Mouse (Mus musculus) midbrain, embryonic 11.5 days (tissue): ENCODE data around the gene Zfp609. TPM values are rescaled to one million over a fixed set of nuclear protein-coding genes. Genes with fewer than 3 reads are reported as not detected.

Experiments used
- ATAC-seq: fragments of 200-750 bp; cut with Nextera tagmentation; 2 replicates; pipeline ENCODE4 v1.8.0; 2017; ENCODE audit warnings: moderate TSS enrichment, moderate library complexity; ENCODE audit not compliant: low FRiP score
- DNase-seq: peaks from one replicate; pipeline ENCODE4 v3.0.0; 2015; ENCODE audit warnings: low spot score; ENCODE audit errors: missing footprints
- H3K27ac ChIP-seq: fragments of 300-500 bp; sonication (generic); 2 replicates; pipeline ENCODE4 v1.5.1; 2014; ENCODE audit warnings: low read depth, low read length
- H3K27me3 ChIP-seq: fragments of 300-500 bp; sonication (generic); 2 replicates; pipeline ENCODE4 v1.6.1; 2014; ENCODE audit warnings: mild to moderate bottlenecking, low read length, moderate library complexity, mixed read lengths; ENCODE audit not compliant: control insufficient read depth, insufficient read depth
- H3K36me3 ChIP-seq: fragments of 300-500 bp; sonication (generic); 2 replicates; pipeline ENCODE4 v1.6.1; 2014; ENCODE audit warnings: mild to moderate bottlenecking, low read length, moderate library complexity, mixed read lengths; ENCODE audit not compliant: control insufficient read depth, insufficient read depth
- H3K4me1 ChIP-seq: fragments of 300-500 bp; sonication (generic); 2 replicates; pipeline ENCODE4 v1.6.1; 2014; ENCODE audit warnings: low read length; ENCODE audit not compliant: control insufficient read depth, insufficient read depth
- H3K4me2 ChIP-seq: fragments of 300-500 bp; sonication (generic); 2 replicates; pipeline ENCODE4 v1.6.1; 2014; ENCODE audit warnings: mild to moderate bottlenecking, moderate library complexity
- H3K4me3 ChIP-seq: fragments of 300-500 bp; sonication (generic); 2 replicates; pipeline ENCODE4 v1.5.1; 2014; ENCODE audit warnings: low read depth, low read length
- H3K9ac ChIP-seq: fragments of 300-500 bp; sonication (generic); 2 replicates; pipeline ENCODE4 v1.6.1; 2014; ENCODE audit warnings: low read length
- H3K9me3 ChIP-seq: fragments of 300-500 bp; sonication (generic); 2 replicates; pipeline ENCODE4 v1.6.1; 2016; ENCODE audit warnings: low read length; ENCODE audit not compliant: control insufficient read depth
- WGBS: fragments of 180-500 bp; shearing (Covaris S2); extraction: QIAGEN DNeasy Blood & Tissue Kit; methylation state at CpG from one replicate; pipeline ENCODE4 v1.1.7; 2014; 5-methylcytosine and 5-hydroxymethylcytosine counted together
- polyA plus RNA-seq: library from polyadenylated mRNA; unstranded; fragments of >200 nt; fragmentation: Nextera tagmentation; extraction: Ambion mirVana; gene quantifications from 2 replicates; pipeline ENCODE4 v1.2.1, GENCODE M21; 2014

Zfp609 gene
- polyA plus RNA-seq, 1 experiment from 2014 or later = 7.4 TPM

GRCm38 (mm10) chr9:65726431-65726830 is 100.9 kb downstream of the Zfp609 start:
- no peak for DNase-seq
- Histone ChIP-seq H3K4me3 (no peak overlapping the region), H3K36me3 (0 out of 2 replicates have a peak, but pooled peaks cover 3% of the 10 kb centered on the region), H3K9ac (no peak overlapping the region), H3K27ac (no peak overlapping the region), H3K4me1 (peaks cover 29% of the 10 kb centered on the region), H3K9me3 (no peaks in the 10 kb centered on the region), H3K27me3 (no peaks in the 10 kb centered on the region), H3K4me2 (no peak overlapping the region)
- WGBS = 87% methylated on average over 3 of the region's 3 CpGs
- ATAC-seq = no peak

GRCm38 (mm10) chr9:65725291-65725622 is 102.1 kb downstream of the Zfp609 start:
- Histone ChIP-seq H3K36me3 (no peaks in the 10 kb centered on the region), H3K27me3 (no peaks in the 10 kb centered on the region), H3K4me1 (peaks cover 29% of the 10 kb centered on the region), H3K4me3 (no peak overlapping the region), H3K9me3 (no peaks in the 10 kb centered on the region), H3K9ac (no peak overlapping the region), H3K27ac (peak overlapping the region; percentile 10; the same call in 1 of the 2 replicates), H3K4me2 (no peak overlapping the region)
- 52% methylated on average over 4 of the region's 4 CpGs for WGBS
- no peak for DNase-seq
- no peak for ATAC-seq

- Histone ChIP-seq H3K27ac (peak overlapping the region; percentile 22; the same call in 1 of the 2 replicates), H3K9ac (peak overlapping the region; percentile 1; the same call in 1 of the 2 replicates), H3K4me3 (no peak overlapping the region), H3K4me1 (peaks cover 29% of the 10 kb centered on the region), H3K36me3 (no peaks in the 10 kb centered on the region), H3K4me2 (no peak overlapping the region), H3K27me3 (no peaks in the 10 kb centered on the region), H3K9me3 (no peaks in the 10 kb centered on the region)
- no peak for ATAC-seq
- 23% methylated on average over 8 of the region's 8 CpGs for WGBS
- peak; percentile 89 for DNase-seq
Measured at GRCm38 (mm10) chr9:65724471-65725290, 102.7 kb downstream of the Zfp609 start.

- H3K4me1 ChIP-seq = peaks cover 28% of the 10 kb centered on the region
- 53% methylated on average over 10 of the region's 10 CpGs for WGBS
Measured at GRCm38 (mm10) chr9:65721161-65721566, 106.2 kb downstream of the Zfp609 start.

GRCm38 (mm10) chr9:65718195-65718594 is 109.2 kb downstream of the Zfp609 start:
- ATAC-seq (no peak), DNase-seq (no peak)
- H3K9me3 ChIP-seq = no peaks in the 10 kb centered on the region
- 0 out of 2 replicates have a peak, but pooled peaks cover 2% of the 10 kb centered on the region for H3K4me1 ChIP-seq
- no peaks in the 10 kb centered on the region for H3K36me3 ChIP-seq
- H3K4me2 ChIP-seq = no peak overlapping the region
- no peak overlapping the region for H3K27ac ChIP-seq
- H3K9ac ChIP-seq = no peak overlapping the region
- no peak overlapping the region for H3K4me3 ChIP-seq
- 92% methylated on average over 5 of the region's 5 CpGs for WGBS
- H3K27me3 ChIP-seq = no peaks in the 10 kb centered on the region

More at GRCm38 (mm10) chr9:65721161-65721566, 106.2 kb downstream of the Zfp609 start:
- no peak for ATAC-seq
- DNase-seq = no peak
- Histone ChIP-seq H3K9ac (no peak overlapping the region), H3K9me3 (no peaks in the 10 kb centered on the region), H3K27me3 (no peaks in the 10 kb centered on the region), H3K27ac (no peak overlapping the region), H3K4me3 (no peak overlapping the region), H3K36me3 (no peaks in the 10 kb centered on the region), H3K4me2 (no peak overlapping the region)

- H3K36me3 ChIP-seq = peaks cover 15% of the 10 kb centered on the region
- H3K27ac ChIP-seq = no peak overlapping the region
- no peaks in the 10 kb centered on the region for H3K4me1 ChIP-seq
- no peaks in the 10 kb centered on the region for H3K27me3 ChIP-seq
- WGBS = 93% methylated on average over 24 of the region's 24 CpGs
- no peak overlapping the region for H3K4me3 ChIP-seq
- H3K9ac ChIP-seq = no peak overlapping the region
- H3K9me3 ChIP-seq = no peaks in the 10 kb centered on the region
- ATAC-seq (no peak), DNase-seq (no peak)
- H3K4me2 ChIP-seq = no peak overlapping the region
Measured at GRCm38 (mm10) chr9:65703926-65704595, 123.3 kb downstream of the Zfp609 start.

- 91% methylated on average over 7 of the region's 7 CpGs for WGBS
- DNase-seq (no peak), ATAC-seq (no peak)
- Histone ChIP-seq H3K4me3 (no peak overlapping the region), H3K27ac (no peak overlapping the region), H3K4me1 (no peaks in the 10 kb centered on the region), H3K9ac (no peak overlapping the region), H3K36me3 (peaks cover 15% of the 10 kb centered on the region), H3K4me2 (no peak overlapping the region), H3K27me3 (no peaks in the 10 kb centered on the region), H3K9me3 (no peaks in the 10 kb centered on the region)
Measured at GRCm38 (mm10) chr9:65703241-65703640, 124.1 kb downstream of the Zfp609 start.

GRCm38 (mm10) chr9:65702286-65702685 is 125.1 kb downstream of the Zfp609 start:
- Histone ChIP-seq H3K4me2 (no peak overlapping the region), H3K36me3 (peaks cover 17% of the 10 kb centered on the region), H3K27me3 (no peaks in the 10 kb centered on the region), H3K9me3 (no peaks in the 10 kb centered on the region), H3K9ac (no peak overlapping the region), H3K27ac (no peak overlapping the region), H3K4me3 (no peak overlapping the region), H3K4me1 (no peaks in the 10 kb centered on the region)
- ATAC-seq = no peak
- WGBS = 92% methylated on average over 9 of the region's 9 CpGs
- DNase-seq = no peak

GRCm38 (mm10) chr9:65700504-65700903 is 126.9 kb downstream of the Zfp609 start:
- DNase-seq (no peak), ATAC-seq (no peak)
- Histone ChIP-seq H3K9ac (no peak overlapping the region), H3K4me2 (no peak overlapping the region), H3K27ac (no peak overlapping the region), H3K4me1 (no peaks in the 10 kb centered on the region), H3K36me3 (peaks cover 24% of the 10 kb centered on the region), H3K27me3 (no peaks in the 10 kb centered on the region), H3K9me3 (no peaks in the 10 kb centered on the region), H3K4me3 (no peak overlapping the region)
- WGBS = 93% methylated on average over 6 of the region's 6 CpGs
